In genomic region chr17:6745975-6746374, GRCm38 (mm10) we compare ENCODE assay signal across 9 mouse cellular contexts. TPM values are rescaled to one million over a fixed set of nuclear protein-coding genes. Genes with fewer than 3 reads are reported as not detected.
DNase-seq lines count a peak whose midpoint lies in the region; ATAC-seq and TF ChIP-seq lines count a peak whose summit lies in the region.
"Had no signal": no experiment of that assay in that cellular context is flagged by ENCODE, and none has a peak within 500 bp of the region (broad histone marks: within the 10 kb centered on the region; RNA-seq: fewer than 3 reads in every experiment).

No protein-coding gene starts in this region.

- peak overlapping the region; percentile 71 for H3K27ac ChIP-seq in forebrain, embryonic 15.5 days (replicated peaks)
- H3K27ac ChIP-seq in limb, embryonic 14.5 days (replicated peaks; ENCODE audit: low read depth, low read length), result no peak overlapping the region
- H3K27ac ChIP-seq in neural tube, embryonic 14.5 days (ENCODE audit: low read depth, low read length), result peak overlapping the region; percentile 69

- H3K9ac ChIP-seq in forebrain, embryonic 15.5 days (replicated peaks), result no peak overlapping the region
- H3K9ac ChIP-seq in limb, embryonic 14.5 days (ENCODE audit: low read depth, low read length, severe bottlenecking), result no peak overlapping the region
- H3K9ac ChIP-seq in neural tube, embryonic 14.5 days (replicated peaks; ENCODE audit: low read depth, low read length), result no peak overlapping the region

- peaks cover 46% of the 10 kb centered on the region for H3K4me1 ChIP-seq in forebrain, embryonic 15.5 days
- peaks cover 34% of the 10 kb centered on the region for H3K4me1 ChIP-seq in limb, embryonic 14.5 days (ENCODE audit: control insufficient read depth, insufficient read depth, low read length)
- H3K4me1 ChIP-seq in neural tube, embryonic 14.5 days (ENCODE audit: control insufficient read depth, insufficient read depth, low read length), result peaks cover 13% of the 10 kb centered on the region; the same call in 1 of the 2 replicates

- intact Hi-C loops in left cerebral cortex, postnatal 4 days (cut with DNase I), result no loop called here

- 0 out of 2 replicates have a peak, but pooled peaks cover 7% of the 10 kb centered on the region for H3K36me3 ChIP-seq in forebrain, embryonic 15.5 days
- peaks cover 34% of the 10 kb centered on the region for H3K36me3 ChIP-seq in limb, embryonic 14.5 days (ENCODE audit: control insufficient read depth, insufficient read depth, low read length)
- H3K36me3 ChIP-seq in neural tube, embryonic 14.5 days (ENCODE audit: control insufficient read depth, insufficient read depth, low read length), result no peaks in the 10 kb centered on the region

- peak; percentile 41 for DNase-seq in left cerebral cortex, postnatal 4 days
- no peak for DNase-seq in left cerebral cortex, adult 8-10 months (ENCODE audit: low spot score in 2 of 2)
- no peak for DNase-seq in limb, embryonic 14.5 days (ENCODE audit: low spot score)
- DNase-seq in adrenal gland, postnatal 36 days, result no peak
- no peak for DNase-seq in embryo, embryonic 10 days (ENCODE audit: low spot score)
- no peak for DNase-seq in right cerebral cortex, adult 18-20 months
- DNase-seq: cerebellum, adult 9-10 months had no signal

- no peak for TF ChIP-seq POLR2A in limb, embryonic 14.5 days (IDR thresholded peaks at IDR 0.05; ENCODE audit: borderline replicate concordance, extremely low read depth, insufficient read depth, insufficient read length)

- H3K27me3 ChIP-seq in forebrain, embryonic 15.5 days, result no peaks in the 10 kb centered on the region
- H3K27me3 ChIP-seq in limb, embryonic 14.5 days (ENCODE audit: control insufficient read depth, insufficient read depth, low read length), result no peaks in the 10 kb centered on the region
- no peaks in the 10 kb centered on the region for H3K27me3 ChIP-seq in neural tube, embryonic 14.5 days (ENCODE audit: control insufficient read depth, insufficient read depth, low read length)

- no peaks in the 10 kb centered on the region for H3K9me3 ChIP-seq in forebrain, embryonic 15.5 days
- H3K9me3 ChIP-seq in limb, embryonic 14.5 days (ENCODE audit: control insufficient read depth, low read length), result no peaks in the 10 kb centered on the region
- no peaks in the 10 kb centered on the region for H3K9me3 ChIP-seq in neural tube, embryonic 14.5 days (ENCODE audit: control insufficient read depth, low read length)

- ATAC-seq in forebrain, embryonic 15.5 days (replicated peaks), result peak; percentile 79
- 0 out of 2 replicates have a peak, but pooled peaks have one; percentile 13 for ATAC-seq in limb, embryonic 14.5 days (ENCODE audit: low FRiP score, low read depth)
- peak; percentile 80 for ATAC-seq in neural tube, embryonic 14.5 days (ENCODE audit: low read depth)

- no peak overlapping the region for H3K4me3 ChIP-seq in forebrain, embryonic 15.5 days
- H3K4me3 ChIP-seq in limb, embryonic 14.5 days (replicated peaks; ENCODE audit: low read length), result no peak overlapping the region
- H3K4me3 ChIP-seq in neural tube, embryonic 14.5 days (ENCODE audit: low read depth, low read length), result no peak overlapping the region

- no peak overlapping the region for H3K4me2 ChIP-seq in forebrain, embryonic 15.5 days (replicated peaks)
- no peak overlapping the region for H3K4me2 ChIP-seq in limb, embryonic 14.5 days (replicated peaks; ENCODE audit: low read depth, low read length, severe bottlenecking)
- peak overlapping the region; percentile 18; the same call in 1 of the 2 replicates for H3K4me2 ChIP-seq in neural tube, embryonic 14.5 days (ENCODE audit: low read depth, low read length)

- 17% methylated on average over 9 of the region's 9 CpGs for WGBS in forebrain, embryonic 15.5 days
- 25% methylated on average over 9 of the region's 9 CpGs for WGBS in limb, embryonic 14.5 days
- WGBS in neural tube, embryonic 14.5 days, result 32% methylated on average over 9 of the region's 9 CpGs

RNA-seq across cellular contexts. Expression of gene Ezr, which starts 36.6 kb away (rescaled TPM):
- 10 to 100 TPM; 17.4 to 19.9 TPM for total RNA-seq in left cerebral cortex, postnatal 4 days (2021)
- total RNA-seq in left cerebral cortex, adult 8-10 months (2022), result 10 to 100 TPM; 37.9 to 48.8 (median 40.2) TPM
- polyA plus RNA-seq in forebrain, embryonic 15.5 days (2015; fragmentation: Nextera tagmentation; extraction: Ambion mirVana), result 112 and 125 TPM in 2 replicates
- polyA plus RNA-seq in limb, embryonic 14.5 days (2012; rRNA removed), result 26.5 and 39.2 TPM in 2 replicates
- polyA plus RNA-seq in limb, embryonic 14.5 days (2014; fragmentation: Nextera tagmentation; extraction: Ambion mirVana), result 67.2 and 71.3 TPM in 2 replicates
- polyA plus RNA-seq in neural tube, embryonic 14.5 days (2014; fragmentation: Nextera tagmentation; extraction: Ambion mirVana), result 50.5 and 62.8 TPM in 2 replicates
- 10 to 100 TPM; 21.9 to 27.4 TPM for total RNA-seq in adrenal gland, postnatal 36 days (2021)

Comparison
In these comparisons a context has a peak if more than half of its experiments do, and no peak if none do; other contexts are left out.
1. ATAC-seq: peak in every context shown above with its lines; median percentile 80 in neural tube, embryonic 14.5 days; 79 in forebrain, embryonic 15.5 days; 13 in limb, embryonic 14.5 days.